Mouse (Mus musculus): ENCODE measurements around the gene Cnn1. TPM values are rescaled to one million over a fixed set of nuclear protein-coding genes. Genes with fewer than 3 reads are reported as not detected.
A peak's percentile ranks its signal among the peaks of the same experiment; 100 is the strongest.

Cnn1 gene
- total and polyA plus RNA-seq, 2 experiments from 2014 or later: 41.3 to 305 TPM

- WGBS: 89% methylated on average over 23 of the region's 23 CpGs
- no peak overlapping the region for H3K4me2 ChIP-seq (ENCODE audit: low read depth, low read length)
- no peaks in the 10 kb centered on the region for H3K27me3 ChIP-seq (ENCODE audit: control insufficient read depth, insufficient read depth, low read length)
- H3K36me3 ChIP-seq (replicated peaks; ENCODE audit: control insufficient read depth, insufficient read depth, low read length): peaks cover 53% of the 10 kb centered on the region
- no peak for ATAC-seq (ENCODE audit: insufficient read depth, low read depth)
- TF ChIP-seq EP300 (IDR thresholded peaks at IDR 0.05; ENCODE audit: low read depth): no peak
- H3K4me1 ChIP-seq (ENCODE audit: control insufficient read depth, insufficient read depth): no peaks in the 10 kb centered on the region
- DNase-seq (ENCODE audit: low spot score): no peak
- H3K9me3 ChIP-seq (replicated peaks; ENCODE audit: control insufficient read depth, low read length): no peaks in the 10 kb centered on the region
- no peak overlapping the region for H3K9ac ChIP-seq (replicated peaks; ENCODE audit: low read depth, low read length)
- no peak overlapping the region for H3K4me3 ChIP-seq (ENCODE audit: low read depth, low read length)
- H3K27ac ChIP-seq (ENCODE audit: low read depth): no peak overlapping the region
Measured at GRCm38 (mm10) chr9:22076223-22076622, 22.8 kb upstream of the Cnn1 start.

GRCm38 (mm10) chr9:22084667-22085021, 14.4 kb upstream of the Cnn1 start:
- H3K9ac ChIP-seq (replicated peaks; ENCODE audit: low read depth, low read length): peak overlapping the region; percentile 77
- peaks cover 9% of the 10 kb centered on the region; the same call in 1 of the 2 replicates for H3K4me1 ChIP-seq (ENCODE audit: control insufficient read depth, insufficient read depth)
- peak overlapping the region; percentile 78 for H3K27ac ChIP-seq (ENCODE audit: low read depth)
- no peak for DNase-seq (ENCODE audit: low spot score)
- peaks cover 4% of the 10 kb centered on the region; the same call in 1 of the 2 replicates for H3K36me3 ChIP-seq (replicated peaks; ENCODE audit: control insufficient read depth, insufficient read depth, low read length)
- H3K4me2 ChIP-seq (ENCODE audit: low read depth, low read length): peak overlapping the region; percentile 84
- TF ChIP-seq EP300 (IDR thresholded peaks at IDR 0.05; ENCODE audit: low read depth): no peak
- no peak for TF ChIP-seq CTCF (IDR thresholded peaks at IDR 0.05; ENCODE audit: low read depth)
- ATAC-seq (ENCODE audit: insufficient read depth, low read depth): no peak
- no peaks in the 10 kb centered on the region for H3K27me3 ChIP-seq (ENCODE audit: control insufficient read depth, insufficient read depth, low read length)
- 28% methylated on average over 4 of the region's 4 CpGs for WGBS
- peak overlapping the region; percentile 88 for H3K4me3 ChIP-seq (ENCODE audit: low read depth, low read length)
- H3K9me3 ChIP-seq (replicated peaks; ENCODE audit: control insufficient read depth, low read length): no peaks in the 10 kb centered on the region

- TF ChIP-seq EP300 (IDR thresholded peaks at IDR 0.05; ENCODE audit: low read depth) (no peak), CTCF (IDR thresholded peaks at IDR 0.05; ENCODE audit: low read depth) (no peak)
- DNase-seq (ENCODE audit: low spot score) (peak; percentile 97), ATAC-seq (ENCODE audit: insufficient read depth, low read depth) (peak; percentile 98)
- under 1% methylated on average over 48 of the region's 48 CpGs for WGBS
- Histone ChIP-seq H3K4me2 (ENCODE audit: low read depth, low read length) (peak within 1 kb of the TSS; percentile 84), H3K4me3 (ENCODE audit: low read depth, low read length) (peak within 1 kb of the TSS; percentile 88), H3K9ac (replicated peaks; ENCODE audit: low read depth, low read length) (peak within 1 kb of the TSS; percentile 77), H3K27me3 (ENCODE audit: control insufficient read depth, insufficient read depth, low read length) (no peaks in the 10 kb centered on the region), H3K27ac (ENCODE audit: low read depth) (peak within 1 kb of the TSS; percentile 78), H3K36me3 (replicated peaks; ENCODE audit: control insufficient read depth, insufficient read depth, low read length) (0 out of 2 replicates have a peak, but pooled peaks cover 4% of the 10 kb centered on the region), H3K4me1 (ENCODE audit: control insufficient read depth, insufficient read depth) (peaks cover 9% of the 10 kb centered on the region; the same call in 1 of the 2 replicates), H3K9me3 (replicated peaks; ENCODE audit: control insufficient read depth, low read length) (no peaks in the 10 kb centered on the region)
Measured at GRCm38 (mm10) chr9:22085022-22085834, 13.8 kb upstream of the Cnn1 start, which contains the start of gene Ecsit. TSS of gene Ecsit (minus strand) at chr9:22085438.

- Histone ChIP-seq H3K4me2 (ENCODE audit: low read depth, low read length) (peak overlapping the region; percentile 84), H3K4me1 (ENCODE audit: control insufficient read depth, insufficient read depth) (peaks cover 9% of the 10 kb centered on the region; the same call in 1 of the 2 replicates), H3K4me3 (ENCODE audit: low read depth, low read length) (peak overlapping the region; percentile 88), H3K9me3 (replicated peaks; ENCODE audit: control insufficient read depth, low read length) (no peaks in the 10 kb centered on the region), H3K27ac (ENCODE audit: low read depth) (peak overlapping the region; percentile 78), H3K9ac (replicated peaks; ENCODE audit: low read depth, low read length) (peak overlapping the region; percentile 77), H3K36me3 (replicated peaks; ENCODE audit: control insufficient read depth, insufficient read depth, low read length) (0 out of 2 replicates have a peak, but pooled peaks cover 4% of the 10 kb centered on the region), H3K27me3 (ENCODE audit: control insufficient read depth, insufficient read depth, low read length) (no peaks in the 10 kb centered on the region)
- ATAC-seq (ENCODE audit: insufficient read depth, low read depth) (no peak), DNase-seq (ENCODE audit: low spot score) (no peak)
- WGBS: 67% methylated on average over 6 of the region's 6 CpGs
- TF ChIP-seq EP300 (IDR thresholded peaks at IDR 0.05; ENCODE audit: low read depth): no peak
- no peak for TF ChIP-seq CTCF (IDR thresholded peaks at IDR 0.05; ENCODE audit: low read depth)
Measured at GRCm38 (mm10) chr9:22086012-22086411, 13.0 kb upstream of the Cnn1 start.

- ATAC-seq (ENCODE audit: insufficient read depth, low read depth) (no peak), DNase-seq (ENCODE audit: low spot score) (no peak)
- no peak overlapping the region for H3K9ac ChIP-seq (replicated peaks; ENCODE audit: low read depth, low read length)
- no peaks in the 10 kb centered on the region for H3K9me3 ChIP-seq (replicated peaks; ENCODE audit: control insufficient read depth, low read length)
- H3K4me3 ChIP-seq (ENCODE audit: low read depth, low read length): no peak overlapping the region
- no peak overlapping the region for H3K27ac ChIP-seq (ENCODE audit: low read depth)
- 85% methylated on average over 2 of the region's 2 CpGs for WGBS
- H3K36me3 ChIP-seq (replicated peaks; ENCODE audit: control insufficient read depth, insufficient read depth, low read length): 0 out of 2 replicates have a peak, but pooled peaks cover 4% of the 10 kb centered on the region
- H3K4me1 ChIP-seq (ENCODE audit: control insufficient read depth, insufficient read depth): peaks cover 9% of the 10 kb centered on the region; the same call in 1 of the 2 replicates
- no peak for TF ChIP-seq CTCF (IDR thresholded peaks at IDR 0.05; ENCODE audit: low read depth)
- no peak for TF ChIP-seq EP300 (IDR thresholded peaks at IDR 0.05; ENCODE audit: low read depth)
- no peak overlapping the region for H3K4me2 ChIP-seq (ENCODE audit: low read depth, low read length)
- no peaks in the 10 kb centered on the region for H3K27me3 ChIP-seq (ENCODE audit: control insufficient read depth, insufficient read depth, low read length)
Measured at GRCm38 (mm10) chr9:22087034-22087618, 11.9 kb upstream of the Cnn1 start.

Data from heart, postnatal 0 days (tissue).